Mouse (Mus musculus) right cerebral cortex, postnatal 25 days (tissue): ENCODE results near the gene Nfya.
A peak's percentile ranks its signal among the peaks of the same experiment; 100 is the strongest.

ENCODE experiments used
- DNase-seq: peaks from one replicate; pipeline ENCODE4 v3.0.0; 2022

The Nfya gene

GRCm38 (mm10) chr17:48427852-48428530 lies 18.3 kb upstream of the Nfya start:
- DNase-seq, result no peak

- no peak for DNase-seq
These were observed 17.5 kb upstream of the Nfya start for GRCm38 (mm10) chr17:48426991-48427750.

GRCm38 (mm10) chr17:48425823-48426612 lies 16.3 kb upstream of the Nfya start:
- DNase-seq, result no peak

- no peak for DNase-seq
These were observed 14.5 kb upstream of the Nfya start for GRCm38 (mm10) chr17:48424237-48424636.

- DNase-seq, result no peak
These were observed 9.9 kb upstream of the Nfya start for GRCm38 (mm10) chr17:48419571-48419970.

GRCm38 (mm10) chr17:48418781-48419180 lies 9.1 kb upstream of the Nfya start:
- no peak for DNase-seq

GRCm38 (mm10) chr17:48418174-48418573 lies 8.5 kb upstream of the Nfya start:
- DNase-seq, result no peak

- DNase-seq, result no peak
These were observed 7.8 kb upstream of the Nfya start for GRCm38 (mm10) chr17:48417521-48417920.

GRCm38 (mm10) chr17:48416425-48417195 lies 6.9 kb upstream of the Nfya start:
- DNase-seq, result peak; percentile 51

GRCm38 (mm10) chr17:48416011-48416410 lies 6.3 kb upstream of the Nfya start:
- DNase-seq, result no peak

GRCm38 (mm10) chr17:48411241-48411640 lies 1.5 kb upstream of the Nfya start:
- no peak for DNase-seq

- no peak for DNase-seq
These were observed 636 bp upstream of the Nfya start for GRCm38 (mm10) chr17:48410299-48410785.

GRCm38 (mm10) chr17:48408526-48409291 lies 997 bp downstream of the Nfya start:
- peak; percentile 71 for DNase-seq

- DNase-seq, result no peak
These were observed 1.7 kb downstream of the Nfya start for GRCm38 (mm10) chr17:48407910-48408525.

- DNase-seq, result no peak
These were observed 2.6 kb downstream of the Nfya start for GRCm38 (mm10) chr17:48407154-48407553.

GRCm38 (mm10) chr17:48404706-48405105 lies 5.0 kb downstream of the Nfya start:
- DNase-seq, result no peak

GRCm38 (mm10) chr17:48403848-48404247 lies 5.9 kb downstream of the Nfya start:
- no peak for DNase-seq

- DNase-seq, result no peak
These were observed 7.0 kb downstream of the Nfya start for GRCm38 (mm10) chr17:48402751-48403150.

GRCm38 (mm10) chr17:48401710-48402109 lies 8.0 kb downstream of the Nfya start:
- no peak for DNase-seq

- DNase-seq, result peak; percentile 47
These were observed 17.1 kb downstream of the Nfya start for GRCm38 (mm10) chr17:48392616-48393015.

GRCm38 (mm10) chr17:48391446-48391845 lies 18.3 kb downstream of the Nfya start:
- no peak for DNase-seq
